Mouse (Mus musculus): ENCODE results near the gene Spata13. TPM values are rescaled to one million over a fixed set of nuclear protein-coding genes. Genes with fewer than 3 reads are reported as not detected.

Gene Spata13
- total and polyA plus RNA-seq, 3 experiments: 0.39 to 1.5 TPM; not detected in 1

DNA sequence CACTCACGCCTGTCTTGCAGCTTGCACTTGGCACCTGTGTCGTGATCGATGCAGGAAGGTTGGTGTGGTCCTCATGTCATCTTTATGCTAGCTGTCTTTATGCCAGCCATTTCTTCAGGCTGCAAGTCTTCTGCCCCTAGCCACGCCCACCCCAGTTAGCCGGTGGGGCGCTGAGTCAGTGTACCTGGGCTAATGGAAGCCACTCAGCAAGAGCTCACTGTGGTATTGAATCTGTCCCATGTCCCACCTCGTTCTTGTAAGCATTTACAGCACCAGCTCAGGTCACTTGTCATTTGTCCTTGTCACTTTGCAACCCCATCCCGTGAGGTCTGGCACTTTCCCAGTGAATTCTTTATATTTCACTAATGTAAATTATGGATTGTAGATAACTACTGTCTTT is 107.2 kb downstream of the Spata13 start:
- Histone ChIP-seq H3K9ac (ENCODE audit: control insufficient read depth, low read depth, low read length, poor library complexity, severe bottlenecking) (no peak overlapping the region), H3K4me3 (ENCODE audit: control insufficient read depth in 1 of 2, insufficient read depth in 1 of 2, low read depth in 2 of 2, low read length in 2 of 2) (no peak overlapping the region), H3K79me2 (ENCODE audit: control insufficient read depth, insufficient read depth, low read length, poor library complexity) (no peaks in the 10 kb centered on the region), H3K36me3 (ENCODE audit: control insufficient read depth in 1 of 2, insufficient read depth in 2 of 2, low read length in 2 of 2) (peaks cover 0 to 16% of the 10 kb centered on the region in 2 experiments; a peak in 2 of 4 replicates), H3K9me3 (replicated peaks; ENCODE audit: insufficient read depth, low read length) (no peaks in the 10 kb centered on the region), H3K27me3 (ENCODE audit: control insufficient read depth in 1 of 2, insufficient read depth in 2 of 2, low read length in 2 of 2) (no peaks in the 10 kb centered on the region), H3K27ac (ENCODE audit: control insufficient read depth, low read depth, low read length) (no peak overlapping the region), H3K4me1 (ENCODE audit: control insufficient read depth in 1 of 2, insufficient read depth in 2 of 2, low read length in 2 of 2) (peaks cover 0 to 24% of the 10 kb centered on the region in 2 experiments; a peak in 3 of 4 replicates)
- TF ChIP-seq ZKSCAN1 (IDR thresholded peaks at IDR 0.05; ENCODE audit: low read depth, low read length) (no peak), MYC (IDR thresholded peaks at IDR 0.05; ENCODE audit: low read depth, low read length) (no peak), ZC3H11A (IDR thresholded peaks at IDR 0.05; ENCODE audit: low read depth, low read length) (no peak), MAX (IDR thresholded peaks at IDR 0.05; ENCODE audit: low read length) (no peak)
- no peak for DNase-seq (ENCODE audit: low read depth, low spot score)

GRCm38 (mm10) chr14:60741490-60741981 is 107.7 kb downstream of the Spata13 start:
- Histone ChIP-seq H3K27me3 (ENCODE audit: control insufficient read depth in 1 of 2, insufficient read depth in 2 of 2, low read length in 2 of 2) (no peaks in the 10 kb centered on the region), H3K9ac (ENCODE audit: control insufficient read depth, low read depth, low read length, poor library complexity, severe bottlenecking) (no peak overlapping the region), H3K4me3 (ENCODE audit: control insufficient read depth in 1 of 2, insufficient read depth in 1 of 2, low read depth in 2 of 2, low read length in 2 of 2) (no peak overlapping the region), H3K27ac (ENCODE audit: control insufficient read depth, low read depth, low read length) (no peak overlapping the region), H3K79me2 (ENCODE audit: control insufficient read depth, insufficient read depth, low read length, poor library complexity) (no peaks in the 10 kb centered on the region), H3K9me3 (replicated peaks; ENCODE audit: insufficient read depth, low read length) (no peaks in the 10 kb centered on the region), H3K36me3 (ENCODE audit: control insufficient read depth in 1 of 2, insufficient read depth in 2 of 2, low read length in 2 of 2) (peaks cover 0 to 16% of the 10 kb centered on the region in 2 experiments; a peak in 2 of 4 replicates), H3K4me1 (ENCODE audit: control insufficient read depth in 1 of 2, insufficient read depth in 2 of 2, low read length in 2 of 2) (peaks cover 0 to 19% of the 10 kb centered on the region in 2 experiments; a peak in 3 of 4 replicates)
- no peak for DNase-seq (ENCODE audit: low read depth, low spot score)
- TF ChIP-seq BHLHE40 (IDR thresholded peaks at IDR 0.05; ENCODE audit: borderline replicate concordance, low read depth, low read length): no peak
- TF ChIP-seq MAFK (IDR thresholded peaks at IDR 0.05; ENCODE audit: borderline replicate concordance, low read depth, low read length): no peak
- TF ChIP-seq JUND (IDR thresholded peaks at IDR 0.05; ENCODE audit: low read depth, low read length): no peak
- no peak for TF ChIP-seq MAZ (IDR thresholded peaks at IDR 0.05; ENCODE audit: low read depth, low read length)
- no peak for TF ChIP-seq ZKSCAN1 (IDR thresholded peaks at IDR 0.05; ENCODE audit: low read depth, low read length)
- no peak for TF ChIP-seq MYC (IDR thresholded peaks at IDR 0.05; ENCODE audit: low read depth, low read length)
- no peak for TF ChIP-seq MXI1 (IDR thresholded peaks at IDR 0.05; ENCODE audit: low read depth, low read length)
- TF ChIP-seq SIN3A (IDR thresholded peaks at IDR 0.05; ENCODE audit: low read length): no peak
- TF ChIP-seq MYB (IDR thresholded peaks at IDR 0.05; ENCODE audit: low read depth, low read length): no peak
- TF ChIP-seq POLR2AphosphoS5 (IDR thresholded peaks at IDR 0.05; ENCODE audit: borderline replicate concordance, low read depth, low read length): no peak
- no peak for TF ChIP-seq ETS1 (IDR thresholded peaks at IDR 0.05; ENCODE audit: low read depth, low read length)
- no peak for TF ChIP-seq TBP (IDR thresholded peaks at IDR 0.05; ENCODE audit: low read depth, low read length)
- TF ChIP-seq CHD1 (IDR thresholded peaks at IDR 0.05; ENCODE audit: low read depth, low read length): no peak
- TF ChIP-seq ZMIZ1 (IDR thresholded peaks at IDR 0.05; ENCODE audit: low read depth, low read length): no peak
- TF ChIP-seq ELF1 (IDR thresholded peaks at IDR 0.05; ENCODE audit: low read depth, low read length): no peak

Measured in MEL (cell line).